Mouse (Mus musculus) small intestine, adult 2 months (tissue): ENCODE data around the gene Zfp574. TPM values are rescaled to one million over a fixed set of nuclear protein-coding genes. Genes with fewer than 3 reads are reported as not detected.
A peak's percentile ranks its signal among the peaks of the same experiment; 100 is the strongest.

Source experiments
- H3K27ac ChIP-seq: fragments of 200-500 bp; 2 replicates; pipeline ENCODE4 v1.5.1; 2012; ENCODE audit warnings: low read depth, low read length, control low read depth, inconsistent platforms; ENCODE audit not compliant: insufficient read depth
- H3K27me3 ChIP-seq: fragments of 200-500 bp; 2 replicates; pipeline ENCODE4 v1.6.1; 2012; ENCODE audit warnings: mild to moderate bottlenecking, moderate library complexity, low read length, inconsistent platforms; ENCODE audit not compliant: control insufficient read depth, insufficient read depth
- H3K36me3 ChIP-seq: fragments of 200-500 bp; 2 replicates; pipeline ENCODE4 v1.6.1; 2012; ENCODE audit warnings: mild to moderate bottlenecking, low read length, control low read depth, inconsistent platforms; ENCODE audit not compliant: control insufficient read depth, insufficient read depth
- H3K4me1 ChIP-seq: fragments of 200-500 bp; 2 replicates; pipeline ENCODE4 v1.6.1; 2012; ENCODE audit warnings: low read length, inconsistent platforms, mixed read lengths; ENCODE audit not compliant: control insufficient read depth, insufficient read depth, insufficient read length
- H3K4me3 ChIP-seq: fragments of 200-500 bp; 2 replicates; pipeline ENCODE4 v1.5.1; 2012; ENCODE audit warnings: low read depth, mild to moderate bottlenecking, control low read depth, inconsistent platforms, low read length, moderate library complexity
- CTCF ChIP-seq: fragments of 200-500 bp; IDR thresholded peaks from 2 replicates; pipeline ENCODE4 v1.5.1; 2012; ENCODE audit warnings: low read depth, mild to moderate bottlenecking, control low read depth, inconsistent platforms, low read length, moderate library complexity, mixed read lengths; ENCODE audit not compliant: insufficient replicate concordance, insufficient read length; ENCODE audit errors: extremely low read depth
- POLR2A ChIP-seq: fragments of 200-500 bp; IDR thresholded peaks from 2 replicates; pipeline ENCODE4 v1.6.1; 2012; ENCODE audit warnings: low read depth, mild to moderate bottlenecking, control low read depth, inconsistent platforms, low read length, moderate library complexity
- WGBS: fragments of 180-500 bp; shearing (Covaris S2); methylation state at CpG from one replicate; pipeline ENCODE4 v1.1.7; 2018; 5-methylcytosine and 5-hydroxymethylcytosine counted together
- polyA plus RNA-seq: library from polyadenylated mRNA; depleted of rRNA; stranded (reverse); fragments of >200 nt; gene quantifications from 2 replicates; pipeline ENCODE4 v1.2.3, GENCODE M21; 2012

Gene Zfp574
- polyA plus RNA-seq, 1 experiment = 37.9 TPM

- Histone ChIP-seq H3K27ac (no peak overlapping the region), H3K36me3 (no peaks in the 10 kb centered on the region), H3K4me1 (peaks cover 7% of the 10 kb centered on the region), H3K27me3 (0 out of 2 replicates have a peak, but pooled peaks cover 2% of the 10 kb centered on the region), H3K4me3 (no peak overlapping the region)
- WGBS = 93% methylated on average over 8 of the region's 8 CpGs
- TF ChIP-seq CTCF (no peak), POLR2A (no peak)
Observed at GRCm38 (mm10) chr7:25073924-25074323, 1.6 kb downstream of the Zfp574 start.

GRCm38 (mm10) chr7:25076296-25076662 is 3.9 kb downstream of the Zfp574 start:
- H3K36me3 ChIP-seq = peaks cover 17% of the 10 kb centered on the region
- 0 out of 2 replicates have a peak, but pooled peaks cover 2% of the 10 kb centered on the region for H3K27me3 ChIP-seq
- TF ChIP-seq POLR2A (no peak), CTCF (no peak)
- peak overlapping the region; percentile 65 for H3K4me3 ChIP-seq
- peak overlapping the region; percentile 86 for H3K27ac ChIP-seq
- peaks cover 8% of the 10 kb centered on the region for H3K4me1 ChIP-seq
- WGBS = 12% methylated on average over 7 of the region's 7 CpGs

- Histone ChIP-seq H3K36me3 (peaks cover 23% of the 10 kb centered on the region), H3K4me3 (peak overlapping the region; percentile 75), H3K4me1 (peaks cover 8% of the 10 kb centered on the region), H3K27me3 (0 out of 2 replicates have a peak, but pooled peaks cover 2% of the 10 kb centered on the region), H3K27ac (peak overlapping the region; percentile 86)
- under 1% methylated on average over 56 of the region's 56 CpGs for WGBS
- no peak for TF ChIP-seq CTCF
- peak; percentile 89 for TF ChIP-seq POLR2A
Observed at GRCm38 (mm10) chr7:25076663-25077413, 4.5 kb downstream of the Zfp574 start.

- no peak for TF ChIP-seq CTCF
- no peak for TF ChIP-seq POLR2A
- WGBS = 2% methylated on average over 33 of the region's 33 CpGs
- no peak overlapping the region for H3K27ac ChIP-seq
- 0 out of 2 replicates have a peak, but pooled peaks cover under 1% of the 10 kb centered on the region for H3K27me3 ChIP-seq
- peaks cover 27% of the 10 kb centered on the region for H3K36me3 ChIP-seq
- H3K4me3 ChIP-seq = peak overlapping the region; percentile 75
- peaks cover 8% of the 10 kb centered on the region for H3K4me1 ChIP-seq
Observed at GRCm38 (mm10) chr7:25077414-25077755, 5.0 kb downstream of the Zfp574 start.

- Histone ChIP-seq H3K27me3 (no peaks in the 10 kb centered on the region), H3K4me3 (no peak overlapping the region), H3K4me1 (peaks cover 6% of the 10 kb centered on the region; the same call in 1 of the 2 replicates), H3K36me3 (peaks cover 39% of the 10 kb centered on the region), H3K27ac (no peak overlapping the region)
- WGBS = 76% methylated on average over 12 of the region's 12 CpGs
- TF ChIP-seq CTCF (no peak), POLR2A (no peak)
Observed at GRCm38 (mm10) chr7:25079496-25080026, 7.2 kb downstream of the Zfp574 start.

- TF ChIP-seq POLR2A (no peak), CTCF (no peak)
- 90% methylated on average over 13 of the region's 13 CpGs for WGBS
Observed at GRCm38 (mm10) chr7:25080431-25080830, 8.1 kb downstream of the Zfp574 start.

GRCm38 (mm10) chr7:25082510-25082909 is 10.1 kb downstream of the Zfp574 start:
- WGBS = 70% methylated on average over 4 of the region's 4 CpGs
- Histone ChIP-seq H3K27me3 (no peaks in the 10 kb centered on the region), H3K4me1 (peaks cover 5% of the 10 kb centered on the region; the same call in 1 of the 2 replicates), H3K36me3 (peaks cover 39% of the 10 kb centered on the region), H3K4me3 (no peak overlapping the region), H3K27ac (no peak overlapping the region)
- TF ChIP-seq POLR2A (no peak), CTCF (peak; percentile 42; the same call in 1 of the 2 replicates)

More at GRCm38 (mm10) chr7:25080431-25080830, 8.1 kb downstream of the Zfp574 start:
- H3K4me3 ChIP-seq = no peak overlapping the region
- H3K4me1 ChIP-seq = peaks cover 9% of the 10 kb centered on the region; the same call in 1 of the 2 replicates
- H3K27ac ChIP-seq = no peak overlapping the region
- peaks cover 39% of the 10 kb centered on the region for H3K36me3 ChIP-seq
- H3K27me3 ChIP-seq = no peaks in the 10 kb centered on the region
